Mouse (Mus musculus) kidney, postnatal 4 days (tissue): ENCODE data around the gene Mpzl1.
"Not testable (repeated sequence)": the region's sequence is repeated elsewhere in the genome, so short reads cannot be mapped to it uniquely, and the experiment has no call there.

Experiments used
- DNase-seq, 2 experiments: peaks; one replicate each; pipeline ENCODE4 v3.0.0; 2021; ENCODE audit warnings: mixed read lengths in 2 of 2

Gene Mpzl1

DNA sequence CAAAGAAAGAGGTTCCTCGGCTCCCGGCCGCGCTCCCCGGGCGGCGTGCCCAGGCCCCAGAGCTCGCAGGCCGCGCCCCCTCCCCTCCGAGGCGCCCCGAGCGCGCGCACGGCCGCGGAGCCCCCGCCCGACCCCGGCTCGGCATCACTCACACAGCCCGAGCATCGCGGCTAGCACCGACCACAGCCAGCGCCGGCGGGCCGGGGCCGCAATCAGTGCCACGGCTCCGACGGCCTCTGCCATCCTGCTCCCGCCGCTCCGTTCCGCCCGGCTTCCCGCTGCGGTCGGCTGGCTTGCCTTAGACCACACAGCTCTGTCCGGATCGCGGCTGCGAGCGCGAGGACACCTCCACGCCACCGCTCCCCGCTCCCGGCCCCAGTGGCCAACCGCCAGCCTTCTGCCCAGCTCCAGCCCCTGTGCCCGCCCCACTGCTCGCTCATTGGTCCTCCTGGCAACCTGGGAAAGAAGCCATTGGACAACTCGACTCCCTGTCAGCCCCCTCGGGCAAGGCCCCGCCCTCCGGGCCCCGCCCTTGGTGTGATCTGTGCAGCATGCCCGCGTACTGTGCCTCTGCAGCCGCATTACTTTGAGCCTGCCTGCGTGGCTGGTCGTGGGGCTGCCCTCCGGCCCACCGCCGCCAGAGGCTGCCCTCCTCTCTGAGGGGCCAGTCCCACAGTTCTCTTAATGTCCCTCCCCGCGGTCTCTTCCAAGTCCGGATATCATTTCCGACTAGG lies at the start of gene Mpzl1:
TSS of gene Mpzl1 (minus strand) at position 388 of the 734 bp plus-strand sequence.
- DNase-seq = peak; percentile 99

DNA sequence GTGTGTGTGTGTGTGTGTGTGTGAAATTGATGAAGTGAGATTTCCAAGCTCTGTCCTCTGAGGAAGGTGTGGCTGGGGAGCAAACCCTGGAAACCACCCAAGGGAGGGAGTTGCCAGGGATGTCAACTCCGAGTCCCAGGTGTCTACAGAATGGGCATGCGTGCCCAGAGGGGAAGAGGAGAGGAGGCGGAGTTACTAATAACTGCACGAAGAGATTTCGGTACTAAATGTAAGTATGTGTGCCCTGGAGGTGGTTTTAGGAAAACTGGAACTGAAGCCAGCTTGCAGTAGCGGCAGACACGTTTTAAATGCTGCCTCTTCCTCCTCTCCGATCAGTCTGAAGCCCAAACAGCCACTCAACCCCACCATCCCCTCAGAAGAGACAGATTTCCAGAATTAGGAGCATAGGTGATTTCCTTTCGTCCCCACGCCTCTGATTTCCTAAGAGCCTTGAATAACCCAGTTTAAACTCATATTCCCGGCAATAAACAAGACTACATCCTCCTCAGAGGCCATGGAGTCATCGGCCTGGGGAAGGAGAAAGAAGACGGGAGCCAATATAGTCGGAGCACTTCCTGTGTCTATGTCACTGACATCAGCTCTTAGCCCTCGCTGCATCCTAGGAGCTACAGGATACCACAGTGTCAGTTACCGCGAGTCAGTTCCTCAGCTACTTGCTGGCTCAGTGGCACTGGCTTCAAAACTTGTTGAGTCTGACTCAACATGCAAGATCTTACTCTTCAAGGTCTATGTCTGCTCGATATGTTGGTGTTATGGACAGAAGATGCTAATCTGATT lies 47.9 kb upstream of the Mpzl1 start:
- DNase-seq = no peak

DNA sequence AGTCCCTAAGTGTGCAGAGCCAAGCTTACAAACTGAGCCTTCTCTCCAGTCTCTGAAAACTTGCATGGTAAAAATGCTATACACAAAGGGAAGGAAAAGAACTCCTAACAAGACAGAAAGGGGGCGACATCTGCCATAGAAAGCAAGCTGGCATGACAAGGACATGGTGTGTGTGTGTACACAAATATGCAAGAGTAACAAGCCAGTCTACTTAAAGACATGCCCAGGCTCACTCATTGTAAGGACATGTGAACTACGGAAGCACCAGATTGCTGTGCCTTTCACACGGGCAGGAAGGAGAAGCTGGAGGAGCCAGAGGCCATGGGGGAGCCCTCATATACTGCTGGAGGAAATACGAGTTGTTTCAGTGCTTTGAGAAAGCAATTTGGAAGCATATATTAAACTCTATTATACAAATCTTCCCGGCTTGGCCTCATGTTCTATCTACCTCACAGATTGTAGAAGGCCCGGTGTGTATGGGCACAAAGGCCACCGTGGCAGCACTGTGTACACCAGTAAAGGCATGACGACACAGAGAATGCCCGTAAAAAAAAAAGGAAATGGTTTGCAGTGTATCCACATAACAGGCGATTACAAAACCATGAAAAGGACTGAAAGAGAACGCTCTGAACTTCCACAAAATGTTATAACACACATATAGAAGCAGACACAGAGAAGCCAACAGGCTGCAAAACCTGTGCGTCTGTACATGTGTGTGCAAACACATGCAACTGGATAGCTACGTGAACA lies 46.9 kb upstream of the Mpzl1 start:
- no peak for DNase-seq

DNA sequence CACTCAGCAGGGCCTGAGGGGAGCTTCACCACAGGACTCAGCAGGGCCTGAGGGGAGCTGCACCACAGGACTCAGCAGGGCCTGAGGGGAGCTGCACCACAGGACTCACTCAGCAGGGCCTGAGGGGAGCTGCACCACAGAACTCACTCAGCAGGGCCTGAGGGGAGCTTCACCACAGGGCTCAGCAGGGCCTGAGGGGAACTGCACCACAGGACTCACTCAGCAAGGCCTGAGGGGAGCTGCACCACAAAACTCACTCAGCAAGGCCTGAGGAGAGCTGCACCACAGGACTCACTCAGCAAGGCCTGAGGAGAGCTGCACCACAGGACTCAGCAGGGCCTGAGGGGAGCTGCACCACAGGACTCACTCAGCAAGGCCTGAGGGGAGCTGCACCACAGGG lies 45.7 kb upstream of the Mpzl1 start:
- not testable (repeated sequence) for DNase-seq

DNA sequence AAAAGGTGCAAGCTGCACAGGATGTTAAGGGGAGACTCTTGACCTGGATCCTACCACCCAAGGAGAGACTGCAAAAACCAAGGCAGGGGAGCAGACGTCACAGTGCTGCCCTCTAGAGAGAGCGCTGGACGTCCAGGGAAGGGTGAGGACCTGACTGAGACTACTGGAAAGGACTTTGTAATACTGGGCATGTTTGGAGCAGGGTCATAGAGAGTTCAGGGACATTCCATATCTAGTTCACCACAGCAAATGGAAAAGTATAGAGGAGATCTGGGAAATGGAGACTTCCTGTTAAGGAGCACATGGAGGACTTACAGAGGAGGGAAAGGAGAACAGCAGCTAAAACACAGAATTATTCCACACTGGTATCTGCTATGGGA lies 45.3 kb upstream of the Mpzl1 start:
- DNase-seq = peak in 1 of 2 experiments; percentile 58

DNA sequence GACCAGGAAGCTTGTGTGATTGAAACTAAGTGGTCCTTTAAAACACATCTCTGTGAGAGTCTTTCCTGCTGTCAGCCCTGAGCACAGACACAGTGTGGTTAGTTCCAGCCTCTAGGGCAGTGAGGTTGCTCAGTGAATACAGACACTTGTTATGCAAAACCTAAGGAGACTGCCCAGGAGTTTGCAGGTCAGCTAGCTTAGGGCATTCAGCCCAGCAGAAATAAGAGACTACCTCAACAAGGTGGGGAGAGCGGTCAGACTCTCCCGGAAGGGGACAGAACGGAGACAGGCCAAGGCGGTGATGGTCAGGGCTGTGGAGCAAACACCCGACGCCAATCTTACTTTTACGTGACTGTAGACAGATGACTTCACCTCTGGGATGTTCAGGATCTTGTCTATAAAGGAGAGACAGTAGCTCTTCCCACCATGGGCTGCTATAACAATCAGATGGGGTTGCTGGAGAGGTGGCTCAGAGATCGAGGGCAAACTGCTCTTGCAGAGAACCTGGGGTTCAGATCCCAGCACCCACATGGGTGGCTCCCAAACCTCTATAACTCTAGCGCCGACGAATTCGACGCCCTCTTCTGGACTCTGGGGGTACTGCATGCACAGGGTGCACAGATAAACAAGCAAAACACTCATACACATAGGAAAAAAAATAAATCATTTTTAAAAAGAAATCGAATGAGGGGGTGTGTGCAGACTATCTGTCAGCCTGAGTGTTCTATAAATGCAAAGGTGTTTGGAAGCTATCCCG lies 44.7 kb upstream of the Mpzl1 start:
- no peak for DNase-seq

DNA sequence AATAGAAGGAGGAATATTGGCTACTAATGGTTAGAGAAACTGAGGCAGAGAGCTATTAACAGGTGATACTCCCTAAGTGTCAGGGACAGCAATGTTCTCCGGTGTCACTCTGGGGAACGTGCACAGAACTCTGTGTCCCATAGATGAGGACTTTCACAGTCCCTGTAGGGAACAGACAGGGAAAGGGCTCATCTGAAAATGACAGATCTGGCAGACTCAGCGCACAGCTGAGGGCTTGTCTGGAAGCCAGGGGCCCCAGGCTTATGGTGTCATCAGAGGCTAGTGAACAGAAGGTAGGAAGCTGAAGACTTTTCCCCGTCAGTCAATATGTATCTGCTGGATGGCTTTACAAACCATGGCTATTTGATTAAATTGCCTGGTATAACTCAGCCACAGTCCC lies 43.2 kb upstream of the Mpzl1 start:
- no peak for DNase-seq

DNA sequence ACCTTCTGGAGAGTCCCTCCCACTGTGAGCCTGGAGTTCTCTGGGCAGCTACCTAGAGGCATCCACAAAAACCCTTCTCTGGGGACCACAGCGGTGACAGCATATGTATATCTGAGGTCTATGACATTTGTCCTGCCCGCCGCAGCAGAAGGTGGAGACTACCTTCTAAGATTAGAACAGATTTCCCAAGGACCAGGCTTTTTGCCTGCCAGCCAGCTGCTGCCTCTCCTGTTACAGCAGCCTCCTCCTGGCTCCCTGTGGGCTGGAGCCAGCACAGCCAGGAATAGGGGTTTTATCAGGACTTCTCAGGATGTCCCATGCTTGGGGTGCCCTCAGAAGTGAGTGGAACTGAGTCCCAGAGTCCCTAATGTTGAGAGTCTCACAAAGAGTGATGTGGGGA lies 42.7 kb upstream of the Mpzl1 start:
- DNase-seq = no peak

DNA sequence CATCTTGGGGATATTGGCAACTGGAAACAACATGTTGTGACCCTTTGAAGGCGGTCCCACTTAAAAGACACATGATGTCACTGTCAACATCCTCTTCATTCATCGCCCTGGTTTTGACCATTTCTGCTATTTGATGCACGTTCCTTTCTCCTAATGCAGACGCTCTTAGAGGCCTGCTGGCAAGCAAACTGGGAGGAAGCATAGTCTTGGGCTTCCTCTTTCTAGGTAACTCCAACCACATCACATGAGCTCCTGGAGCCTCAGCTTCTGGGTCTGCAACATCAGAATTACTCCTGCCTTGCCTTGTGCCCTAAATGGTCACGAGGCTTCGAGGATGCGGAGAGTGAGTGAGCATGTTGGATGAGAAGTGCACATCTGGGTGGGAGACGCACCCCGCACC lies 40.8 kb upstream of the Mpzl1 start:
- no peak for DNase-seq

DNA sequence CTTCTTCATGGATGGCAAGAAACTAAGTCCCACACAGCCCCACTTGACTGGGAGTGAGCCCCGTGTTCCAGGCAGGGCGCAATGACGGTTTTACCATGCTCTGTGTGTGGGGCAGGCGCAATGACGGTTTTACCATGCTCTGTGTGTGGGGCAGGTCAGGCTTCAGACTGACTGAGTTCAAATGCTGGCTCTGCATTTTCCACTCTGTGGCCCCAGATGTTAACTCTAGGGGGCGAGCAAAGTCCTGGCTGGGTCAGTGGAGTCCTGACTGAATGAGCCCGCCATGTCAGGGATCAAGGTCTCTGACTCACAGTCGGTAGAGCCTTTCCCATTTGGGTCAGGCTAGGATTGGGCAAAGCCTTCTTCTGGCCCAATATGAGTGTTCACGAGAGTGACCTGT lies 38.0 kb upstream of the Mpzl1 start:
- DNase-seq = no peak

DNA sequence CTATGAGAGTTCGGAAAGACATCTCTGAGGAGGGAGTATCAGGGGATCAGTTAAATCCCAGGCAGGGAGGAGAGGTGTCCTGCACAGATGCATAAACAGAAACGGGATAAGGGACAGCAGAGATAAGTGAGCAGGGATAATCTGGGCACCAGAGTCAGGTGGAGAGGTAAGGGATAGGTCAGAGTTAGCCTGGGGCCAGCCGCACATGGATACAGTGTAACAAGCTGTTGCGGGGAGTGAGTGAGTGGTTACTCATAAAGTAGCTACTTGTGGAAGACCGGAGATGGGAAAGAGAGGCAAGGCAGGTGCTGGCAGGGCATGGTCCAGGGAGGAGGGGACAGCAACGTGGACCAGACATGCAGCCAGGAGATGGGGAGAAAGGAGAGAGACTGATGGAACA lies 35.7 kb upstream of the Mpzl1 start:
- no peak for DNase-seq

DNA sequence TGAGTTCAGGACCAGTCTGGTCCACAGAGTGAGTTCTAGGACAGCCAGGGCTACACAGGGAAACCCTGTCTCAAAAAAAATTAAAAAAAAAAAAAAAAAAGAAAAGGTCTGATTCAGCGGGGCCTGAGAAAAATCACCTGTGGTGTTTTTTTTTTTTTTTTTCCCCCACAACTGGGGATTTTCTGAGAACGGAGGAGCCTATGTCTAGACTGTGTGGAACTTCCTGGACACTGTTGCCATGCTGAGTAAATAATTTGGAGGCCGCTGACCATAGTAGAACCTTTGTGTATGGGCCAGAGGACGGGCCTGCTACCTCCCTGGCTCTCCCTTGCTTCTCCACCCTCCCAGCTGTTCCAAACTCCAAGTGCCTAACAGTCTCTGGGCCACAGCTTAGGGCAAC lies 34.6 kb upstream of the Mpzl1 start:
- DNase-seq = no peak

DNA sequence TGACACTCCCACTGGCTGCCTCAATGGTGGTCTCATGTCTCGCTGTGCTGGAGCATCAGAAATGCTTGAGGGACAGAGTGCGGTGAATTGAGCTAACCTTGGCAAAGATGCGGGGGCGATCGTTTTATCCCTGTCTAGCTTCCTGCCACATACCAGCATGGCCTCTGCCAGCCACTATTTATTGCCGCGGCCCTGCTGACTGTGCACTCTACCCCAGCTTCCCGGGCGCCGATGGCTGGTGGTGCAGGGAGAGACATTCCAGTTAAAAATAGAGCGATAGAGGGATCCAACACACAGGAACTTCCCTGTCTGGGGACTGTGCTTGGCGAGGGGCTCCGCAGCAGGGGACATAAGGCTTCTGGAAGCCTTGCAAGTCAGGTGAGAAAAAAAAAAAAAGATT lies 33.0 kb upstream of the Mpzl1 start:
- peak; percentile 44 to 58 for DNase-seq

DNA sequence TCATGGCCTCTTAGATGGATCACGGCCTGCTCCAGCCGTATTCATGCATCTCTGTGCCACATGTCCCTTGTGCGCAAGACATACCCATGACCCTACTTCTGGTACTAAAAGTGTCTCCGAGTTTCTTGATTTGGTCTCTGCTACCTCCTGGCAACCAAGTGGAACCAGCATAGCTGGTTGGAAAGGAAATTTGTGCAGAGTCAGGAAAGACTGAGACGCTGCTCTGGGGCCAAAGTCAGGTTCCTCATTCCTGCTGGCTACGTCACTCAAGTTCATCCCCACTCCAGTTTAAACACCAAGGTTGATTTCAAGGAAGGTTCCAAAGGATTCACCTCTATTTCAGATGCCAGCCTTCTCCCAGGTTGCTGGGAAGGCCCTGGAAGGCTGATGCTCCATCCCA lies 32.6 kb upstream of the Mpzl1 start:
- no peak for DNase-seq

DNA sequence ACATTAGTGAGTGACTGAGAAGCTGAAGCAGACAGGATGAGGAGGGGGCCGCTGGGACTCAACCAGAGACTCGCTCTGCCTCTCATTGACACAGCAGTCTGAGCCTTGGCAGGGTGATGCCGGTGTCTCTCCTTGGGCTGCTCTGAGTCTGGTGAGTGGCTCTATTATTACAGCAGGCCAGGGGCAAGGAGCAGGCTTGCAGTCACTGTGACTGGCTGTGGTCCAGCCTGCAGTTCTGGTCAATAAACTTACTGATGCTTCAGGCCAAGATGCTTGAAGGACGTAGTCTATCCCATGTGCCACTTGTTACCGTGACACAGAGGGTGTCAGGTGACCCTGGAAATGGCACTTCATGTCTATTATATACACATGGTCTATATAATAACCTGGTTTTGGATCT lies 31.4 kb upstream of the Mpzl1 start:
- DNase-seq = no peak

DNA sequence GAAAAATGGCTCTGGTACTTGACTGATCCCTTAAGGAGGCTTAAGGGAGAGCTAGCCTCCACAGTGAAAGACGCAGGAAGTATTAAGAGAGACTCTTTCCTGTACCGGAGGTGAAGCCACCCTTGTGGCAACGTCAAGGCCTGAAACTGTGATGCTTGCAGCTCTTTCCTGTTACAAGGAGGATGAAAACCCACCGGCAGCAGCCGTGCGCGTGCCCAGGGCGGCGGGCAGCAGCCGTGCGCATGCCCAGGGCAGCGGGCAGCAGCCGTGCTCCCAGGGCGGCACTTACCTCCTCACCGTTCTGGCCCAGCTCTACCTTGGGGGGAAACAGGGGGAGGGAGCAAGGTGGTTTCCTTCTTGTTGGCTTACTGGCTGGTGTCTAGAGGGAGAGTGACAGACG lies 28.9 kb upstream of the Mpzl1 start:
- peak in 1 of 2 experiments; percentile 50 for DNase-seq

DNA sequence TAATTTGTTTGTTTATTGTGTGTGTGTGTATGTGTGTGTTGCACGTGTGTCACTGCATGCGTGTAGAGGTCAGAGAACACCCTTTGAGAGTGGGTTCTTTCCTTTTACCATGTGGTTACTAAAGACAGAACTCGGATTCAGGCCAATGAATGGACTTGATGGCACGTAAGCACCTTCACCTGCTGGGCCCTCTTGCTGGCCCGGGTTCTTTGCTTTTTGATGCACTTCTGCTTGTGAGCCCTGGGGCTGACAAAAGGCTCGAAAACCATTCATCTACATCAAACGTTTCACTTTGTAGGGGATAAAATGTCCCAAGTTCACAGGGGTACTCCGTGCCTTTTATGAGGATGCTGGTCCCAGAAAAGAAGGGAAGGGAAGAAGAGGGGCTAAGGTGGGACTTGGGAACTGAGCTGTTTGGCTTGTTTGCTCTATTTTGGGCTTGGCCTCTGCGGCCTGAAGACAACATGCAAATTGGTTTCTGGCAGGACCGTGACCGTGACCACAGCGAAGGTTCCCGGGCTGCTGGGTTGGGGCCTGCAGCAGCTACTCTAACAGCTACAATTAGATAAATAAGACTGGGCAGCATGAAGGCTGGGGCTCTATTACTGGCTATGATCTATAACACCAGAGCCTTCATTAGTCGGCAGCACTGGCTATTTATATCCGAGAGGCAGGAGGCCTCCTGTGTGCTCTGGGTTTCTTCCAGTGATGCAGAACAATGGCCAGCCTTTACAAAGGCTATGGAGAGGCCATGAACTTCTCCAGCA lies 28.3 kb upstream of the Mpzl1 start:
- DNase-seq = no peak

DNA sequence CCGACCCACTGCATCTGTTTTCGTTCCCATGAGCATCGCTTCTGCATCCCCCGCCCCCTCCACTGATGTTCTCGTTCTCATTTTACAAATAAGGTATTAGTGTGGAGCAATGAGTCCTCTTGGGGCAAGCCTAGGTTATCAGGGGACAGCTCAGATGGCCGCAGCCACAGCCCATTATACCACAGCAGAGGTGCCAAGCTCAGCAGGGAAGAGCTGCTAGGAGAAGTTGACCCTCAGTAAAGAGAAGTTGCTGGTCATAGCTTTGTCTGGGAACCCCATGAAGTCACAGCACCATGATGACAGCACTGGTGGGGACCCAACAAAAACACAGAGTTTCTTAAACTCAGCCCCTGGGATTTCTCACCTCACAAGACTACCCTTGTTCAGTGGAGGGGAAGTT lies 27.4 kb upstream of the Mpzl1 start:
- DNase-seq = no peak

DNA sequence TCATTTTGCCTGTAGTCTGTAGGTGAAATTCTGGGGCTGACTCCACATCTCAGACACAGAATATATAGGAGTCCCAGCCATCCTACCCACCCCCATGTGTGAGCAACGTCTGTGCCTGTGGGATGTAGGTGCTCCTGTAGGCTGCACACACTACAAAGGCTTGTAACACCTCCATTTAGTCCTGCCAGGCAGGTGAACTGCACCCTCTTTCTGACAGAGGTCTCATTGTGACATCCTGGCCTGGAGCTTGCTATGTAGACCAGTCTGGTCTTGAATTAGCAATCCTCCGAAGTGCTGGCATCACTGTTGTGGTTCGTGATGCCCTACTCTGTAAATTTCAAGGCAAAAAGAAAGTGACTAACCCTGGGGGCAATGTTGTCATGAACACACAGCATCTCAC lies 26.9 kb upstream of the Mpzl1 start:
- no peak for DNase-seq

DNA sequence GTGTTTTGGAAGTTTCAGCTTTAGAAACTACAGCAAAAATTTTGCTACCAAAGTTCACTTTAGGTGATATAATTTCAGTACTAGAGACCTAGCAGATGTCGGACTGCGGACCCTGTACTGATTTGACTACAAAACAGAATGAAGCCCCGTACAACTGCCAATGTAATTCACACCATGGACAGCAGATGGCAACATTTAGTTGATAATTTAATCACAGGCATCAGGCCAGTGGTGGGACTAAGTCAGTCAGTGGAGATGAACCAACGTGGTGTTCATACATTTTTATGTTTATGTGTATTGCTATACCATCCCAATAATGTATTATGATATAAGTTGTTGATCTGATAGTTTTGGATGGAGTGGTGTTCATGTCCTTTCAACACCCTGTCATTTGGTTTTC lies 26.4 kb upstream of the Mpzl1 start:
- DNase-seq = peak; percentile 68 to 73

DNA sequence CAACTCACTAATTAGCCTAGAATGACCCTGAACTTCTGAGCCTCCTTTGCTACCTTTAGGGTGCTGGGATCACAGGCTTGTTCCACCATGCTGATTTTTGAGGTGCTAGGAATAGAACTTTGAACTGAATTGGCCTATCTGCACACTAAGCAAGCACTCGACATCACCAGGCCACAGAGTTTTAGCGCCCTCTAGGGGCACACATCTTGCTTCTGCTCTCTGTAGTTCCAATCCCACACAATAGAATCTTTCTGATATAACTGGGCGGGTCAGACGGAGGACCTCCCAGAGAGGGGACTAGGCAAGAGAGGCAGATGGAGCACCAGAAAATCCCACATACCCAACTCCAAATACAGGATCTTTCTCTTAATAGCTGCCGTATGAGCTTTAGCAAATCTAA lies 24.3 kb upstream of the Mpzl1 start:
- peak; percentile 82 to 88 for DNase-seq

DNA sequence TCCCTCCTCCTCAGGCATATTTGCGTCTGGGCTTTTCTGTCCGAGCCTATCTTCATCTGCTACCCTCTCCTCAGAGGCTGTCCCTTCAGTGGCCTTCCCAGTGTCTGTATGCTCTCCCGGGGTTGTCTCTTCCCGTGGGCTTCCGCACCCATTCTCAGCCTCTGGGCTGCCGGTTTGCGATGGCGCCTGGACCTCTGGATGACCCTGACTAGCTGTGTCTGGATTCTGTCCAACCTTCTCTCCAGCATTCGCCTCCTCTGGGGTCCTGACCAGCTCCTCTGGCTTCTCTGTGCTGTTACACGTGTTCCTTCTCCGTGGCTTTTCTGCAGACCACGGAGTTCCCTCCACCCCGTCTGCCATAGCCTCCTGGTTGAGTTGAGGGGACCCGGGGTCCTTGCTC lies 21.1 kb upstream of the Mpzl1 start:
- DNase-seq = peak; percentile 37 to 54
